ENCODE assay signal across 18 mouse cellular contexts in genomic region chr10:78288896-78289295, GRCm38 (mm10). TPM values are rescaled to one million over a fixed set of nuclear protein-coding genes. Genes with fewer than 3 reads are reported as not detected.
DNase-seq lines count a peak whose midpoint lies in the region; ATAC-seq lines count a peak whose summit lies in the region.
"Had no signal": no experiment of that assay in that cellular context is flagged by ENCODE, and none has a peak within 500 bp of the region (broad histone marks: within the 10 kb centered on the region; RNA-seq: fewer than 3 reads in every experiment).

No protein-coding gene starts in this region.

- H3K27ac ChIP-seq in hindbrain, embryonic 10.5 days, result no peak overlapping the region
- H3K27ac ChIP-seq: embryonic facial prominence, embryonic 13.5 days; forebrain, embryonic 12.5 days; hindbrain, embryonic 15.5 days had no signal

- H3K36me3 ChIP-seq in hindbrain, embryonic 10.5 days, result peaks cover 43% of the 10 kb centered on the region

- no peak for DNase-seq in cerebellum, postnatal 4 days (ENCODE audit: low spot score in 2 of 2)
- DNase-seq in cerebellum, adult 11-12 months, result peak; percentile 79
- peak; percentile 78 for DNase-seq in cerebellum, adult 9-10 months
- DNase-seq in cerebellum, postnatal 25 days, result peak; percentile 77 to 84
- DNase-seq in adrenal gland, adult 8-10 months, result no peak
- DNase-seq in hindbrain, embryonic 10.5 days (ENCODE audit: low spot score), result no peak
- DNase-seq: adrenal gland, postnatal 10 days; B cell, adult 2 months; forebrain, postnatal 0 days; gastrocnemius, postnatal 14 days had no signal

- H3K27me3 ChIP-seq in hindbrain, embryonic 10.5 days (ENCODE audit: insufficient read depth, poor library complexity, severe bottlenecking), result no peaks in the 10 kb centered on the region
- H3K27me3 ChIP-seq: embryonic facial prominence, embryonic 13.5 days; forebrain, embryonic 12.5 days; heart, embryonic 12.5 days; hindbrain, embryonic 15.5 days had no signal

- ATAC-seq in cerebellum, adult (ENCODE audit: insufficient number of reproducible peaks, low FRiP score, low TSS enrichment), result peak; percentile 78
- no peak for ATAC-seq in megakaryocyte-erythroid progenitor cell, adult 5-6 weeks (replicated peaks; ENCODE audit: low FRiP score, low TSS enrichment, poor library complexity, severe bottlenecking)
- ATAC-seq: CD4-positive, CD25-positive, alpha-beta regulatory T cell, adult 4 months; forebrain, postnatal 0 days had no signal

- H3K9me3 ChIP-seq in hindbrain, embryonic 10.5 days, result no peaks in the 10 kb centered on the region
- H3K9me3 ChIP-seq: embryonic facial prominence, embryonic 13.5 days; forebrain, embryonic 12.5 days; G1E; heart, embryonic 12.5 days; hindbrain, embryonic 15.5 days had no signal

- WGBS in hindbrain, embryonic 10.5 days, result 89% methylated on average over 4 of the region's 4 CpGs

- H3K4me1 ChIP-seq in hindbrain, embryonic 10.5 days (replicated peaks), result peaks cover 6% of the 10 kb centered on the region; the same call in 1 of the 2 replicates
- H3K4me1 ChIP-seq: forebrain, embryonic 12.5 days; hindbrain, embryonic 15.5 days had no signal

- H3K4me3 ChIP-seq in hindbrain, embryonic 10.5 days, result no peak overlapping the region
- H3K4me3 ChIP-seq: embryonic facial prominence, embryonic 13.5 days; forebrain, embryonic 12.5 days; heart, embryonic 12.5 days; hindbrain, embryonic 15.5 days had no signal

RNA-seq across cellular contexts. Expression of gene Trappc10, which starts 44.5 kb away (rescaled TPM):
- 10 to 100 TPM; 59.1 to 66.4 (median 60.2) TPM for total RNA-seq in adrenal gland, adult 8-10 months (2022)
- total RNA-seq in megakaryocyte-erythroid progenitor cell, adult 5-6 weeks (2014; fragmentation: Nextera tagmentation), result 52.9 and 57.7 TPM in 2 replicates
- total RNA-seq in megakaryocyte-erythroid progenitor cell, adult 5-6 weeks (2017), result 26.6 and 29.5 TPM in 2 replicates
- polyA plus RNA-seq in hindbrain, embryonic 10.5 days (2016; fragmentation: Nextera tagmentation; extraction: Ambion mirVana), result 10.4 and 11.5 TPM in 2 replicates

Comparison
In these comparisons a context has a peak if more than half of its experiments do, and no peak if none do; other contexts are left out.
1. DNase-seq: peak in cerebellum, adult 11-12 months (single experiment), cerebellum, adult 9-10 months (single experiment) and cerebellum, postnatal 25 days (2 of 2); none in cerebellum, postnatal 4 days (0 of 2), adrenal gland, adult 8-10 months (single experiment) and hindbrain, embryonic 10.5 days (single experiment).